Mouse (Mus musculus) kidney, embryonic 16.5 days (tissue): ENCODE measurements around the gene Olfml3. TPM values are rescaled to one million over a fixed set of nuclear protein-coding genes. Genes with fewer than 3 reads are reported as not detected.

Experiments used
- ATAC-seq: fragments of 200-750 bp; cut with Nextera tagmentation; 2 replicates; pipeline ENCODE4 v1.8.0; 2017; ENCODE audit warnings: moderate TSS enrichment; ENCODE audit not compliant: low FRiP score, low TSS enrichment
- H3K27ac ChIP-seq: fragments of 300-500 bp; sonication (generic); 2 replicates; pipeline ENCODE4 v1.5.1; 2014; ENCODE audit warnings: low read length
- H3K27me3 ChIP-seq: fragments of 300-500 bp; sonication (generic); 2 replicates; pipeline ENCODE4 v1.6.1; 2014; ENCODE audit warnings: low read length, control low read depth, mixed read lengths; ENCODE audit not compliant: insufficient read depth
- H3K36me3 ChIP-seq: fragments of 300-500 bp; sonication (generic); 2 replicates; pipeline ENCODE4 v1.6.1; 2014; ENCODE audit warnings: low read length, control low read depth, mixed read lengths; ENCODE audit not compliant: insufficient read depth
- H3K4me1 ChIP-seq: fragments of 300-500 bp; sonication (generic); 2 replicates; pipeline ENCODE4 v1.6.1; 2014; ENCODE audit warnings: low read length, control low read depth, mixed read lengths; ENCODE audit not compliant: insufficient read depth
- H3K4me2 ChIP-seq: fragments of 300-500 bp; sonication (generic); replicated peaks from 2 replicates; pipeline ENCODE4 v1.6.1; 2014; ENCODE audit warnings: low read depth, low read length
- H3K4me3 ChIP-seq: fragments of 300-500 bp; sonication (generic); 2 replicates; pipeline ENCODE4 v1.5.1; 2014; ENCODE audit warnings: mild to moderate bottlenecking, low read length
- H3K9ac ChIP-seq: fragments of 300-500 bp; sonication (generic); replicated peaks from 2 replicates; pipeline ENCODE4 v1.6.1; 2014; ENCODE audit warnings: low read length
- H3K9me3 ChIP-seq: fragments of 300-500 bp; sonication (generic); 2 replicates; pipeline ENCODE4 v1.6.1; 2016; ENCODE audit warnings: low read length, control low read depth
- WGBS: fragments of 180-500 bp; shearing (Covaris S2); extraction: QIAGEN DNeasy Blood & Tissue Kit; methylation state at CpG from one replicate; pipeline ENCODE4 v1.1.7; 2014; 5-methylcytosine and 5-hydroxymethylcytosine counted together
- polyA plus RNA-seq: library from polyadenylated mRNA; unstranded; fragments of >200 nt; fragmentation: Nextera tagmentation; extraction: Ambion mirVana; gene quantifications from 2 replicates; pipeline ENCODE4 v1.2.1, GENCODE M21; 2015

Olfml3 gene
- polyA plus RNA-seq, 1 experiment from 2014 or later = 63.8 TPM

DNA sequence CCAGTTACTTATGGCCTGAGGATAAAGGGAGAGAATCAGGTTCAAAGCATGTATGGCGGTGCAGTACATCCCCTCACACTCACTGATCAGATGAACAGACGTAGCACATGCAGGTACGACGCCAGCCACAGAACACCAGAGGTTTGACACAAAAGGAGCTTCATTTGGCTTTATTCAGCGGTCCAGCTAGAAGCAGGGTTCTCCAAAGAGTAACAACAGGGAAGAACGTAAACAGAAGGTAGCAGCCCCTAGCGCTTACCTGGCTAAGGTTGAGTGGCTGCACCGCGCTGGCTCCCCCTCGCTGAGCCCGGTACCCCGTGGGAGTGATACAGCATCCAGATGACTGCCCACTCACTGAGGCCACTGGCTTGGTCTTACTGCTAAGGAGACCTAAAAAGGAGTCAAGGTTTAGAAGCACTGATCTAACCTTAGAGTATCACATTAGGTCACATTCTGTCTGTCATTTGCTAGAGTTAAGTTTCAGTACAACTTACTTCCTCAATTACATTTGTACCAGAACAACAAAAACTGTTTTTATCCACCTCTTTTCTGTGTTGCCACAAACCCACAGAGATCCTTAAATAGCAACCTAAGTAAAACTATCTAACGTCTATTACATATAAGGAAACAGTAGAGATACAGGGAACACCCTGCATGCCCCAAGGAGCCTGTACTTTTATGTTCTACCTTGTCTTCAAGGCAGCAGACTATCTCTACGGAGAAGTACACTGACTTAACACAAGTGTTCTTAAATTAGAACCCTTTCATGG, 7.4 kb upstream of the Olfml3 start:
- H3K4me1 ChIP-seq = no peaks in the 10 kb centered on the region
- H3K4me2 ChIP-seq = no peak overlapping the region
- ATAC-seq = no peak
- no peaks in the 10 kb centered on the region for H3K27me3 ChIP-seq
- no peak overlapping the region for H3K9ac ChIP-seq
- no peak overlapping the region for H3K27ac ChIP-seq
- H3K9me3 ChIP-seq = no peaks in the 10 kb centered on the region
- WGBS = 65% methylated on average over 14 of the region's 14 CpGs
- H3K36me3 ChIP-seq = peaks cover 64% of the 10 kb centered on the region
- H3K4me3 ChIP-seq = no peak overlapping the region

DNA sequence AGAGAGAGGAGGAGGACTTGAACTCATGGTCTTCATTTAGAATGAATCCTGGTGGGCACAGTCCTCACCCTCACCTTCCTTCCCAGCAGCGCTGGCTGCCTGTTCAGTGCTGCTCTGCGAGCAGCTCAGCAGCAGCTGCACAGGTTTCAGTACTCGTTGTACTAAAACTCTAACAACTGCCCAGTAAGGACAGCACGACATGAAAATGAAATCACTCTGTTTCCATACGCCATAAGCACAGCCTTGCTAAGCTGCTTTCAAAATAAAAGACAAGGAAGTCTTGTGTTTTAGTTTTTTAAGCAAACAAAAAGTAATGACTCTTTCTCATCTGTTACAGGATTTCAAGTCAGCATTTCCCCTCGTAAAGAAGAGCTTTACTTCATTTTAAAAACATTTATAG, 5.4 kb upstream of the Olfml3 start:
- 87% methylated on average over 6 of the region's 6 CpGs for WGBS
- Histone ChIP-seq H3K9ac (no peak overlapping the region), H3K36me3 (peaks cover 48% of the 10 kb centered on the region)

DNA sequence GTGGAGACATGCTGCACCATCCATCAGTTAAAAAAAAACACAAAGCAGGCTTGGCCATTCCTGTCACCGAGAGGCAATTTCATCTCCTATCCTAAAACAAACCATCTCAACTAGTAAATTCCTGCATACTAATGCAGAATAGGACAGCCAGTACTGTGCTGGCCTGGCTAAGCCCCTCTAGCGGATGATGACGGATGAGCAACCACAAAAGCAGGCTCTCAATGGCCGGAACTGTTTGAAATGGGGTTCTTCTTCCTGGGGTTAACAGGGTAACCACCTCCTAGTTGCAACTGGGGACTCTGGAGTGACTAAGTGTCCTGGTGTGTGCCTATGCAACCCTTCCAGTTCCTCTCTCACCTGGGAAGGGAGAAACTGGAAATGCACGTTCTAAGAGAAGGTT, 2.5 kb upstream of the Olfml3 start:
- Histone ChIP-seq H3K27ac (no peak overlapping the region), H3K9ac (no peak overlapping the region), H3K4me1 (peaks cover 25% of the 10 kb centered on the region), H3K4me3 (no peak overlapping the region), H3K4me2 (no peak overlapping the region), H3K36me3 (peaks cover 26% of the 10 kb centered on the region), H3K27me3 (no peaks in the 10 kb centered on the region), H3K9me3 (no peaks in the 10 kb centered on the region)
- no peak for ATAC-seq
- WGBS = 47% methylated on average over 5 of the region's 5 CpGs

More for the DNA sequence above, 5.4 kb upstream of the Olfml3 start:
- no peak overlapping the region for H3K4me2 ChIP-seq
- no peaks in the 10 kb centered on the region for H3K9me3 ChIP-seq
- ATAC-seq = no peak
- no peak overlapping the region for H3K27ac ChIP-seq
- H3K4me3 ChIP-seq = no peak overlapping the region
- H3K27me3 ChIP-seq = no peaks in the 10 kb centered on the region
- no peaks in the 10 kb centered on the region for H3K4me1 ChIP-seq

DNA sequence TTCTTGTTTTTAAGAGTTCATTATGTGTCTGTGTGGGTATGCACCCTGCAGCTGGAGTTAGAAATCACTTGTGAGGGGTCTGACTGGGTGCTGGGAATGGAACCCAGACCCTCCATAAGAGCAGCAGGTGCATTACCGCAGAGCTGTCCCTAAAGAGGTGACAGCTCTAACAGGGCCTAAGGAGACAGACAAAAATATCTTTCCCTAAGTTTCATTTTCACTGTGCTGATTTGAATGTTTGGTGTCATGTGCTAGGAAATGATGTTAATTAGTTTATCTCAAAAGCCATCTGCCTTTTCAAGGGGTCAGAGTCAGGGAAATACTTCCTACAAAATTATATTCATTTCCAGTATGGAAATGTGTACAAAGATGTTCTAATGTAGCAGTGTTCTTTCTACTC, 1.5 kb upstream of the Olfml3 start, which contains the start of gene Gm10964:
TSS of gene Gm10964 (plus strand) at position 38 of the 400 bp plus-strand sequence.
- peaks cover 17% of the 10 kb centered on the region for H3K36me3 ChIP-seq
- peak within 1 kb of the TSS; percentile 85 for H3K27ac ChIP-seq
- H3K4me3 ChIP-seq = peak within 1 kb of the TSS; percentile 48
- peaks cover 35% of the 10 kb centered on the region for H3K4me1 ChIP-seq
- H3K27me3 ChIP-seq = no peaks in the 10 kb centered on the region
- H3K4me2 ChIP-seq = peak within 1 kb of the TSS; percentile 55
- 97% methylated on average over 1 of the region's 1 CpGs for WGBS
- H3K9ac ChIP-seq = peak within 1 kb of the TSS; percentile 66
- H3K9me3 ChIP-seq = no peaks in the 10 kb centered on the region
- no peak for ATAC-seq

DNA sequence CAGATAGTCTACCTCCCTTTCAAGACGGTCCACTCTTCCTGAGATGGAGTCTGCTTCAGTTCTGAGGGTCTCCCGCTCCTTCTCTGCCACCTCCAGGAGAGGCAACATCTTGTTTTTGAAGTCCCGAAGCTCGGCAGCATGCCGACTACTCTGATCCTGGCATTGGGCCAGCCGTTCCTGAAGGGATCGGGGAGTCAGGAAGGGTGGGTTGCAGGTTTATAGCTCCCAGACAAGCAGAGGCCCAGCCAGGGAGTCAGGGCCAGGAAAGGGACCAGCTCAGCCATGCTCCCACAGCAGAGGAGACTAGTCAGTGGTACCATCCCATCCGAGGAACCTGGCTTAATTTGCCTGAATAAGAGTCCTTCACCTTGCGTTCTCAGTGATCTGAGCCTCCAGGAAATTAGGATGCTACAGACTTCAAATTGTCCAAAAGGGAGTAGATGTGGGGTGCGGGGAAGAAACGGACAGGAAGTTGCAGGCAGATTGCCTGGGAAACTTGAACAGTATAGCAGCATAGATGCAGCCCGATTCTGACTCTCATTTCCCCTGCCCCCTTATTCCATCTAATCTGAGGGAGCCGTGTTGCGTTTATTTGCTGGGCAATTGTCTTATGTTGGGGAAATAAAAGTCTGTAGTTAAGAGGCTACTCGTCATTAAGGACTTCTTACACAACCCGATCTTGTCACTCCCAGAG, 593 bp downstream of the Olfml3 start:
- H3K4me2 ChIP-seq = peak overlapping the region; percentile 55
- peaks cover 3% of the 10 kb centered on the region; the same call in 1 of the 2 replicates for H3K36me3 ChIP-seq
- 18% methylated on average over 16 of the region's 16 CpGs for WGBS
- H3K9ac ChIP-seq = peak overlapping the region; percentile 66
- H3K4me3 ChIP-seq = peak overlapping the region; percentile 48
- H3K4me1 ChIP-seq = peaks cover 46% of the 10 kb centered on the region
- H3K9me3 ChIP-seq = no peaks in the 10 kb centered on the region
- H3K27me3 ChIP-seq = no peaks in the 10 kb centered on the region
- no peak for ATAC-seq
- H3K27ac ChIP-seq = peak overlapping the region; percentile 85

DNA sequence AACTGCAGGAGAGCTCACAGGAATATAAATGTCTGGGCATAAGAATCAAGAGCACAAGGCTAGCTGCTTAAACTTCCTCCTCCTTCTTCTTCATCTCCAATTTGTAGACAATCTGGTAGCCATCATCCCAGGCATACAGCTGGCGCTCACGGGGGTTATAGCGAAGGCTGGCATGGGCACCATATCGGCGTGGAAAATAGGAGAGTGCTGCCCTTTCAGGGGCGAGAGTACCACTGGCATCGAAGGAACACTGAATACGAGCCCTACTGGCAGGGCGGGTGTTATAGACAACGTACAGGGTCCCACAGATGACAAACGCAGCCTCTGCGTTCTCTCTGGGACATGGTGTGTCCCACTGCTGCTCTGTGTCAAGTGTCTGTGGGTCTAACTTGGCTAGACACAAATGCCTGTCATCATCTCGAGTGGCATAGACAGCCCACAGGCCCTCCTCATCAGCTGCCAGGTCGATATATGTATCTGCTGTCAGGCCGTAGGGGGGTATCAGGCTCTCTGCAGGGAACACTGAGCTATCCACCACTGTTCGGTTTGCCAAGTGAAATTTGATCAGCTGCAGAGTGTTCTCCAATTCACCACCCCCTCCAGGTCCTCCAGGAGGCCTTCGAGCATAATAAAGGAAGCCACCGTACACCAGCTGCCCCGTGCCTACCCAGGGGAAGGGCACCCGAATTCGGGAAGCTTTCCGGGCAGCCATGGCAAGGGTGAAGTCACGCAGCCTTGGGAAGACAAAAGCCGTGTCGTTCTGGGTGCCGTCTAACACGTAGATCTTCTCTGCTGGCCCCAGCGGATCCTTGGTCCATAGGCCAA, 1.8 kb downstream of the Olfml3 start:
- H3K9me3 ChIP-seq = no peaks in the 10 kb centered on the region
- peaks cover 46% of the 10 kb centered on the region for H3K4me1 ChIP-seq
- peak overlapping the region; percentile 48 for H3K4me3 ChIP-seq
- peak overlapping the region; percentile 85 for H3K27ac ChIP-seq
- no peak for ATAC-seq
- H3K4me2 ChIP-seq = peak overlapping the region; percentile 55
- no peaks in the 10 kb centered on the region for H3K36me3 ChIP-seq
- WGBS = 57% methylated on average over 28 of the region's 28 CpGs
- H3K9ac ChIP-seq = peak overlapping the region; percentile 66
- no peaks in the 10 kb centered on the region for H3K27me3 ChIP-seq

DNA sequence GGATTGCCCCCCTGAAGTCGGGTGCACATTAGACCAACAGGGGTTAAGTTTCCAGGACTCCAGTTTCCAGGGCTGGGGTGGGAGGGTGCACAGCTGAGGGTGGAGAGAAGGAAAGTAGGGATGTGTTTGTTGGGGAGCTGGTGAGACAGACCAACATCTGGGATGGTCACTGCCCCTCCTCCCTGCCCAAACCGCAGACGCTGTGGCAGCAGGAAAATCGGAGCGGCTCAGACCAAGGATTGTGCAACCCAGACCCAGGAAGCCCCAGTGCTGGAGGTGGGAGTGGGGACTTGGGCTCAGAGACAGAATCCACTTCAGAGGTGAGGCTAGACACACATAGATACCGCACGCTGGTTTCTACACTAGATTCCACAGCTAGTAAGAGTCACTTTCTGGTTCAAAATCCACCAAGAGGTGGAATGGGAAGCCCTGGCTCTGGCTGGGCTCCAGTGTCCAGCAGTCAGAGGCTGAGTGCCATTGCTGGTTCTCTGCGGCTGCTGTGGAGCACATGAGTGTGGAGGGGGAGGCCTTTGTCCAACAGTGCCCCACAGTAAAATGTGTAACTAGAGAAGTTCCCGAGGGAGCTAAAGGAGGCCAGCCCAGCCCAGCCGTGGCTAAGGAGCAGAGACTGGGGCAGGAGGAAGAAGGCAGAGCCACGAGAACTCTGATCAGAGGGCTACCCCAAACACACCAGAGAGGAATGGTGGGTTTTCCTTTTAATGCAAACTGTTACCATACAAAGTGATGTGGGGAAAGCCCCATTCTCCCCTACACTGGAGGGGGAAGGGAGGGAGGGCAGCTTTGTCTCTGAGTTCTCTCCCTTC, 2.9 kb downstream of the Olfml3 start:
- WGBS = 7% methylated on average over 11 of the region's 11 CpGs
- Histone ChIP-seq H3K4me2 (peak overlapping the region; percentile 55), H3K27ac (peak overlapping the region; percentile 85), H3K36me3 (no peaks in the 10 kb centered on the region), H3K4me3 (peak overlapping the region; percentile 27), H3K4me1 (peaks cover 46% of the 10 kb centered on the region), H3K9me3 (no peaks in the 10 kb centered on the region), H3K27me3 (no peaks in the 10 kb centered on the region), H3K9ac (peak overlapping the region; percentile 59)
- peak; percentile 14; the same call in 1 of the 2 replicates for ATAC-seq

DNA sequence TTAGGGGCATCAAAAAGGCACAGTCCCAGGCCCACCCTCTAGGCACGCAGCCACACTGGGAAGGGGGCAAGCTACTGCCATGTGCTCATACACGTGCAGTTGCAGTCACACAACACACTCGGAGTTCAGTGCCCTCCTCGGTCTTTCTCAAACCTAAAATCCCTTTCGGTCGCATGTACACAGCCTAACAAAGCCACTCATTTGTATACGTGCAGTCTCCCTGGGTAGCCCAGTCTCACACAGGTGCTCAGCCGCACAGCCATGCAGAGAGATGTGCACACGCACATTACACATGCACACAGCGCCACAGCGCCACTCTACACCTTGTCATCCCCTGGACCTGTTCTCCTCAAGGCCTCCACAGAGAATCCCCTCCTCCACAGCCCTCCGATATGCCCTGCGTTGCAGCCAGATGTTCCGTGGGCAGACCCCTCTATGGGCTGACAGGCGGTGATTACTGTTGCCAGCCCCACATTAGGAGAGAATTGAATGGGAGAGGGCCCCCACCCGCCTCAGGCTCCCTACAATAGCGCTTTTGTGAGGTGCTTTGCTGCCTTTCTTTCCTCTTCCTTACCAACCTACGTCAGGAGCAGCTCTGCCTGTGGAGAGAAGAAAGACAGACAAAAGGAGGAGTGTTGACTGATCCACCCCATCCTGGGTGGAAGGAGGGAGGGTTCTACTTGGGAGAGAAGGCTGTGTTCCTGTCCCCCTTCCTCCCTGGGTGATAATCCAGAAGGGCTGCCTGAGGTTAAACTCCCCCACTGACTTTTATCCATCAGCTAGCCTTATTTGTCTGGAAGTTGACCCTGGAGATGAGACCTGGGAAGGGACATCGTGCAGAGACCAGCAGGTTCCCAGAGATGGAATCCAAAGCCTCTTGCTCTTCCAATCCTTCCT, 3.8 kb downstream of the Olfml3 start:
- Histone ChIP-seq H3K27me3 (no peaks in the 10 kb centered on the region), H3K9ac (peak overlapping the region; percentile 59; the same call in 1 of the 2 replicates), H3K9me3 (no peaks in the 10 kb centered on the region), H3K36me3 (no peaks in the 10 kb centered on the region), H3K4me2 (peak overlapping the region; percentile 55), H3K27ac (peak overlapping the region; percentile 85; the same call in 1 of the 2 replicates), H3K4me1 (peaks cover 46% of the 10 kb centered on the region), H3K4me3 (peak overlapping the region; percentile 27)
- 39% methylated on average over 19 of the region's 19 CpGs for WGBS
- ATAC-seq = no peak
